Comparison of ENCODE assay signal across 27 mouse cellular contexts in genomic region chr15:81980321-81980720, GRCm38 (mm10). TPM values are rescaled to one million over a fixed set of nuclear protein-coding genes. Genes with fewer than 3 reads are reported as not detected.
"Had no signal": no experiment of that assay in that cellular context is flagged by ENCODE, and none has a peak within 500 bp of the region (broad histone marks: within the 10 kb centered on the region; RNA-seq: fewer than 3 reads in every experiment).

1700029P11Rik (plus strand) TSS chr15:81980540.

- H3K27me3 ChIP-seq: lung, embryonic 15.5 days; neural tube, embryonic 13.5 days; neural tube, embryonic 15.5 days had no signal

- H3K9me3 ChIP-seq: lung, embryonic 15.5 days; megakaryocyte, embryonic 14.5 days; neural tube, embryonic 13.5 days; neural tube, embryonic 15.5 days had no signal

- ATAC-seq: liver, postnatal 0 days; lung, postnatal 0 days; midbrain, embryonic 16.5 days had no signal

- H3K4me2 ChIP-seq: lung, embryonic 15.5 days; midbrain, embryonic 11.5 days; neural tube, embryonic 13.5 days; neural tube, embryonic 15.5 days had no signal

- DNase-seq: liver, postnatal 0 days; lung, adult 2 months; lung, postnatal 14 days; lung, postnatal 36 days; midbrain, embryonic 14.5 days; right cerebral cortex, adult 18-20 months; right cerebral cortex, postnatal 25 days; right cerebral cortex, postnatal 4 days; spleen, adult 18-20 months; thymus, adult 2 months; thymus, postnatal 25 days; thymus, postnatal 4 days had no signal

- H3K9ac ChIP-seq: liver, postnatal 0 days; lung, embryonic 15.5 days; neural tube, embryonic 13.5 days; neural tube, embryonic 15.5 days had no signal

- H3K27ac ChIP-seq: lung, embryonic 15.5 days; macrophage; neural tube, embryonic 13.5 days; neural tube, embryonic 15.5 days had no signal

- H3K4me3 ChIP-seq: lung, embryonic 15.5 days; megakaryocyte, embryonic 14.5 days; myocyte; neural tube, embryonic 13.5 days; neural tube, embryonic 15.5 days had no signal

- H3K4me1 ChIP-seq: lung, embryonic 15.5 days; megakaryocyte, embryonic 14.5 days; neural tube, embryonic 15.5 days had no signal

- H3K36me3 ChIP-seq: lung, embryonic 15.5 days; neural tube, embryonic 13.5 days; neural tube, embryonic 15.5 days had no signal

RNA-seq across cellular contexts. Expression of gene 1700029P11Rik, which starts in this region (rescaled TPM):
- total RNA-seq: megakaryocyte progenitor cell, adult 5-6 weeks had no signal
- polyA plus RNA-seq: liver, postnatal 0 days; lung, adult 2 months; lung, embryonic 15.5 days; lung, postnatal 0 days; macrophage; midbrain, embryonic 11.5 days; midbrain, embryonic 14.5 days; midbrain, embryonic 16.5 days; myocyte; neural tube, embryonic 11.5 days; neural tube, embryonic 13.5 days; neural tube, embryonic 15.5 days; small intestine, adult 2 months; stomach, embryonic 14.5 days; stomach, embryonic 16.5 days; thymus, adult 2 months; urinary bladder, adult 2 months had no signal
